Mouse (Mus musculus) induced T-regulatory cell, adult 2 months (primary cell): ENCODE measurements around the gene Tm4sf1.

Experiments used
- DNase-seq: peaks from one replicate; pipeline ENCODE4 v3.0.0-alpha.2; 2012; ENCODE audit warnings: low read depth

Gene Tm4sf1

GRCm38 (mm10) chr3:57287854-57288720, 13.7 kb downstream of the Tm4sf1 start:
- DNase-seq = no peak

- no peak for DNase-seq
Measured at GRCm38 (mm10) chr3:57287438-57287837, 14.3 kb downstream of the Tm4sf1 start.

GRCm38 (mm10) chr3:57278225-57278624, 23.6 kb downstream of the Tm4sf1 start:
- DNase-seq = no peak

- no peak for DNase-seq
Measured at GRCm38 (mm10) chr3:57277453-57277852, 24.3 kb downstream of the Tm4sf1 start.

GRCm38 (mm10) chr3:57276821-57277220, 25.0 kb downstream of the Tm4sf1 start:
- no peak for DNase-seq

- no peak for DNase-seq
Measured at GRCm38 (mm10) chr3:57268994-57269393, 32.8 kb downstream of the Tm4sf1 start.

- DNase-seq = peak; percentile 1
Measured at GRCm38 (mm10) chr3:57267559-57268173, 34.1 kb downstream of the Tm4sf1 start.

- DNase-seq = no peak
Measured at GRCm38 (mm10) chr3:57253041-57253440, 48.7 kb downstream of the Tm4sf1 start.

GRCm38 (mm10) chr3:57252551-57252950, 49.2 kb downstream of the Tm4sf1 start:
- DNase-seq = no peak

GRCm38 (mm10) chr3:57245242-57245641, 56.5 kb downstream of the Tm4sf1 start:
- no peak for DNase-seq
